Mouse (Mus musculus): ENCODE measurements around the gene Aldh1a7. TPM values are rescaled to one million over a fixed set of nuclear protein-coding genes. Genes with fewer than 3 reads are reported as not detected.

Gene Aldh1a7
- total RNA-seq, 2 experiments from 2014 or later: 0.61 to 0.99 TPM

Other genes with a start within 250 kb of the Aldh1a7 start
- gene Aldh1a1, start 234.8 kb downstream of the Aldh1a7 start, total RNA-seq (2021): 10 to 100 TPM; 15.6 to 17.9 TPM
- gene Tmc1, start 226.6 kb upstream of the Aldh1a7 start, total RNA-seq (2021): not detected